Mouse (Mus musculus): ENCODE measurements around the gene Rfx7.
"Not testable (repeated sequence)": the region's sequence is repeated elsewhere in the genome, so short reads cannot be mapped to it uniquely, and the experiment has no call there.

Rfx7 gene

DNA sequence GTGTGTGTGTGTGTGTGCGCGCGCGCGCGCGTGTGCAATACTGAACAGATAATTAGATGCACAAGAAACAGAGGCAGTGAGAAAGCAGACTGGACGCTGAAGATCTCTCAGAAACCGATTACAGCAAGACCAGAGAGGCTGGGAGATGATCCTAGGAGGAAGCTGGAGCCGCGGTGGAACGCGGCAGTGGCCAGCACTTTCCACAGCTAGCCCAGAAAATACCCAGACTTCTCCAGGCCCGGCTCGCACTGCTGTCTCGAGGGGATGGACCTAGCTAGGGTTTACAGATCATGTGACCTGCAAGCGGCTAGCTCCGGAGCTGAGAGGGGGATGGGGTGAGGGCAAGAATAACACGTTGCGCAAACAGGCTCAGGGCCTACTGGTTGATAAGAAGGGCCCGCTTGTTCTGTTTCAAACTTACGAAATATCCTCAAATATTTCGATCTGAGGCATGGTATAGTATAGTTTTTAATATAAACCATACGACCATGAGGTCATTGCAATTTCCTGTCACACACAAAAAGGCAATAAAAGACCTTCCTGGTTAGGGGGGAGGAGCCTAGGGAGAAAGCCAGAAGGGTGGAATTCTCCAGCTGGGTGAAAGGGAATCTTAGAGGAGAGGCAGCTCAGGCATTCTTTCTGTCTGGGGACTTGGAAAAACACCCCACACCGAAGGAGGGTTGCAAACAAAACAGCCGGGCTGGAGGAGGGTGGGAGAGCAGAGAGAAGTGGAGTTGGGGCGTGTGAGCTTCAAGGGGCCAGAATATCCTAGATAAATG lies 108.0 kb downstream of the Rfx7 start:
- CTCF ChIA-PET, result interaction anchor here (0.7 kb wide), 1 partner anchor 303 kb away, joined by 3 read pairs; no protein-coding TSS in a partner anchor

DNA sequence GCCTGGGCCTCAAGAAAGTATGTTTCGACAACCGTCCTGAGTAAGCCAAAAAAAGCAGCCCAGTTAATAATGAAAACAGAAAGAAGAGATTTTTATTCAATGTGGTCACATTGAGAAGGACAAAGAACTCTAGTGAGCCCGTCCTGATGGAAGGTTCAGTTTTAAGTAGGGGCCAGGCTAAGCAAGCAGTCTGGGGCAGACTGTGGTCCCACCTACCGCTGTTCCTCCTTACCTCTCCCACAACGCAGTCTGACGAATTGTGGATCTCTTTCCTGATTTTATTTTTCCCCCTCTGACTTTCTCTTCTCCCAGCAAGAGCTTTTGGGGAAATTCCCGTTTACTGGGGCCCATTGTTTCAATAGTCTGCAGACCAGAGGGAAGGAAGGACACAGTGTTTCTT lies 108.6 kb downstream of the Rfx7 start:
- CTCF ChIA-PET, result interaction anchor here (0.7 kb wide), 1 partner anchor 304 kb away, joined by 3 read pairs; no protein-coding TSS in a partner anchor

DNA sequence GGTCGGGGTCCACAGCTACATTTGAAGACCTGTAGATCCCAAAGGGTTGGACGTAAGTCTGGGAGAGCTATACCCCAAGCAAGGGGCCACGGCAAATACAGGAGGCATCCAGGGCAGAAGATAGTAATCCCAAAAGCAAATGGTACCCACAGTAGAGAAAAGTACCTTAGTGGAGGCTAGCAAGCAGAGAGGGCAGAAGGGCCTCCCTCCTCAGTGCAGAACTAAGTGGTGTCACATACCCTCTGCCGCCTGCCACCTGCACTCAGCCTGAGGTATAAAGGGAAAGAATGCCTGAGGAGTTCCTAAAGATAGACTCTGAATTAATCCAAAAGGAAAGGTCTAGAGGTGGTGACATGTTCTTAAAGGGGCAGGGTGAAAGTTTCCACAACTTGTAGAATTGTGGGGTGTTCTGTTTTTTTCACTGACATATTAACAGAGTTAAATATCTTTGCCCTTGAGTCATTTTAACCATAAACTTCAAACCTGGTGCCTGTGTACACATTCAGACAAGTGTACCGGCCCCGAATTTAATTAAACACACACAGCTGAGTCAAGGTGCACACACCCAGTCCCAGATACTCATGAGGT lies 109.1 kb downstream of the Rfx7 start:
- CTCF ChIA-PET, result interaction anchor here (0.7 kb wide), 1 partner anchor 304 kb away, joined by 3 read pairs; no protein-coding TSS in a partner anchor

DNA sequence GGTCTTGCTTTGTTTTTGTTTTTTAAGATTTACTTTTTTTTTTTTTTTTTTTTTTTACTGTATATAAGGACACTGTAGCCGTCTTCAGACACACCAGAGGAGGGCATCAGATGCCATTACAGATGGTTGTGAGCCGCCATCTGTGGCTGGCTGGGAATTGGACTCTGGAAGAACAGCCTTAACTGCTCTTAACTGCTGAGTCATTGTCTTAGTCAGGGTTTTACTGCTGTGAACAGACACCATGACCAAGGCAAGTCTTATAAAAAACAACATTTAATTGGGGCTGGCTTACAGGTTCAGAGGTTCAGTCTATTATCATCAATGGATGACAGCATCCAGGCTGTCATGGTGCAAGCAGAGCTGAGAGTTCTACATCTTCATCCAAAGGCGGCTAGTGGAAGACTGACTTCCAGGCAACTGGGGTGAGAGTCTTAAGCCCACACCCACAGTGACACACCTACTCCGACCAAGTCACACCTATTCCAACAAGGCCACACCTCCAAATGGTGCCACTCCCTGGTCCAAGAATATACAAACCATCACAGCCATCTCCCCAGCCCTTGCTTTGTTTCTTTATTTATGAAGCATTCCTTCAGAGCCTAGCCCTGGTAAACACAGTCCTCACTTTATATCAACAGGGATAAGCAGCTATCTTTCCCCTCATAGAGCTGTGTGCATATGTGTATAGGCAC lies 110.9 kb downstream of the Rfx7 start:
- CTCF ChIA-PET, result not testable (repeated sequence)

DNA sequence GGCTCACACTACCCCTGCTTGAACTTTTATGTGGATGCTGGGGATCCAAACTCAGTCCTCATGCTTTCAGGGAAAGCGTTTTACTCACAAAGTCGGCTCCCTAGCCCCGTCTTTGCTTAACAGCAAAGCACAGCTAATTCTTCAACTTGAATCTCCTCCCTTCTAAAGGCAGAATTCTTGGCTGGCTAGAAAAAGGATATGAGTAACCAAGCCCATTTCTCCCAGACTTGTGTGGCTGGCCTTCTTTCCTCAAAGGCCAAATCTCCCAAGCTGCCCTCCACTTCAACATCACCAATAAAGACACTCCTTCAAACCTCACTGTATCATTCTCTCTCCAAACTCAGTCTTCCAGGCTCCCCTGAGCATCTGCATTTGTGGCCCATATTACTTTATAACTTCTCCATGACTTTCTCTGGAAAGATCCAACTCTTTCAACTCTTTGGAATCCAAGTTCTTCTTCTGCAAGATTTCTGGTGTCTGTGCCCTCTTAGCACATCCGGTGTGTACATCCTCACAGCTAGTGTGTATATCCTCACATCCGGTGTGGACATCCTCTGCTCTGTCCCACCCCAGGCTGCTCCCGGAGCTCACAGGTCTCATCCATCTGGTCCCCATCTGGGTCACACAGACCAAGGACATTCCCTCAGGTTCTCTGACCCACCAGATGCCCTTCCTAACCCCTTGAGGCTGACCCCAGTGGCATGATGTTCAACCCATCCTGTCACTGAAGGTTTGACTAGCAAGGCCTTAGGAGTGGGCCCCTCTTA lies 111.8 kb downstream of the Rfx7 start:
- CTCF ChIA-PET, result no interaction called here

DNA sequence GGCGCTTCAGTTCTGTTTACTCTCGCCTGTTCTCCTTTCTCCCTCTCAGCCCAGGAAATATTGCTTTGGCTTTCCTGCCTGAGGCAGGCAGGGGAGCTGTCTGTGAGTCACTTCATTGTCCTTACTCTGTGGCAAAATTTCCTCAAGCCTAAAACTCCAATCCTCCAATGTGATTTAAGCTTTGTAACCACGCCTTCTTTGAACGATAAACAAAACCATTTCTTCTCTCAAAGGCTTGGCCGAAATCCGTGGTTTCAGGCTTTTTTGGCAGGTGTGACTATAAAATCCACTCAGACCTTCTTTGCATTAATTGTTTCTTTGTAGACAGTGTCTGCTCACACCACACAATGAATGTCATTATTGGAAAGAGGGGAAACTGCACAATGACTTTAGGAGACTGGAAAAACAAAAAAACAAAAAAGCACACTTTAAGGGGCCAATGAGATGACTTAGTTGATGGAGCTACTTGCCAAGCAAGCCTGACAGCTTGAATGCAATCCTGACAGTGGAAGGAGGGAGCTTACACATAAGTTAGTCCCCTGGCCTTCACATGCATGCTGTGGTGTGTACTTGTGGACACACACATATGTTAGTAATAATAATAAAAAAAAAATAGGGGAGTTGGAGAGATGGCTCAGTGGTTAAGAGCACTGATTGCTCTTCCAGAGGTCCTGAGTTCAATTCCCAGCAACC lies 112.5 kb downstream of the Rfx7 start:
- CTCF ChIA-PET, result interaction anchor here (0.7 kb wide), 1 partner anchor 50 kb away, joined by 7 read pairs; no protein-coding TSS in a partner anchor

DNA sequence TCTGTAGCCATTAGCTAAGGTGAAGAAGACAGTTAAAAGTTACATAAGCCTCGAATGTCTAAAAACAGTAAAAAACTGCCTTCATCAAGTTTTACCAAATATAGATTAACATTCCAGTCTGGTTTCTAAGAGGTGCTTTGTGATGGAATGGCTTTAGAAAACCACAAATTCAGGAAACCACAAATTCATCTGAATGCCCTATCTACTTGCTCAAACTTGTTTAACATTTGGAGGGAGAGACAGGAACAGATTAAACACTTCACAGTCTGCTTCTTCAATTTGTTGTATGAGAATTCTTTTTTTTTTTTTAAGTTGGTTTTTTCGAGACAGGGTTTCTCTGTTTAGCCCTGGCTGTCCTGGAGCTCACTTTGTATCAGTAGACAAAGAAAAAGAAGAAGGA lies 117.7 kb downstream of the Rfx7 start:
- CTCF ChIA-PET, result no interaction called here

DNA sequence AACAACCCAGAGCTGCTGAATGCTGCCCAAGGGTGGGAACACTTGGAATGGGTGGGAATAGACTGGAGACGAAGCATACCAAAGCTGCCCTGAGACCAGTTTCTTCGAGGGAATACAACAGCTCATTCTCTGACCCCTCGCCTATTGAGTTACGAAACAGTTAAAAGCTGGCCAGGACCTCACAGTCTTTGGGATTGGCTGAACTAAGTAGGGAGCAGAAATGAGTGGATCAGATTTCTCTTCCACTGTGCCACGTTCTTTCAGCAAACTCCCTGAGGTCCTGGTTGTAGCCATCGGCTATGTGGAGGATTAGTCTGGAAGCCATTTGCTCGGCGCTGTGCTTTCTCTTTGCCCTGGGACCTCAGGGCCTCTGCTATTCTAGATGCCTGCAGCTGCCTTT lies 120.9 kb downstream of the Rfx7 start:
- CTCF ChIA-PET, result no interaction called here

DNA sequence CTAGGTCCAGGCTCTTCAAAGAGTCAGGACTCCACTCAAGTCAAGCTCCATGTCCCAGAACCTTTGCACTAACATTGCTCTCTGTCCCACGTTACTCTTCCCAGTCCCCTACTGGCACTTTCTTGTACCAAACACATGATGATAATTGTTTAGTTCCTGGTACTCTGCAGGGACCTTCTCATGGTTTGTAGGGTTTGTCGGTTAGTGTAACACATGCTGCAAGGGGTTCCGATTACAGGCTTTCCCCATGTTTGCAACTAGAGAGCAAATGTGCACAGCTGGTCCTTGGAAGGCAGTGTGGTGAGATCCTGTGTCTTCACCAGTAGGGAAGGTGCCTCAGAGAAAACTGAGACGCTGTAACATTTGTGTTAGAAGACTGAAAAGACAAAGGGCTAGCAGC lies 121.5 kb downstream of the Rfx7 start:
- CTCF ChIA-PET, result interaction anchor here (0.7 kb wide), 1 partner anchor 159 kb away, joined by 3 read pairs; no protein-coding TSS in a partner anchor

DNA sequence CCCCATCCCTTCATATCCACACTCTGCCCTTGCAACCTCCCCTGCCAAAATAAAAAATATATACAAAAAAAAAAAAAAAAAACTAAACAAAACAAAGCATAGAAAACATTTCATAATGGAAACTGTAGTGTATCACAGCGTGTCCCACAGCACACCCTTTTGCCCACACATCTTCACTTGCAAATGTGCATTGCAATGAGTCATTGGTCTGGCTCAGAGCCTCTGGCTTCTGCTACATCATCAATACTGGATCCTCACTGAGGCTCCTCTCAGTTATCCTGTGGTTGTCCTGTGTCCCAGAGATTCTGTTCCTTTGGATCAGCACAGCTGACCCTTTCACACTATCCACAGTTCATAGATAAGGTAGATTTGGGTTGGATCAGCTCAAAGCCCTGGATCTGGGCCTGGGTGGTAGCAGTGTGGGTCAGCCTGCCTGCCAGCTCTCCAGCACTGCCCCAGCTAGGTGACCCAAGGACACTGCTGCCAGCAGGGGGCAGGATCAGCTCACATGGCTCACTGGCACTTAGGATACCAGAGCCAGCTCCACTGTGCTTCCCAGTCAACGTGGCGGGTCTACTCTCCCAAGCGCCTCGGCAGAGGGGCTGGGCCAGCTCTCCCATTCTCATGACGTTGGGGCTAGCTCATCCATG lies 122.7 kb downstream of the Rfx7 start:
- CTCF ChIA-PET, result interaction anchor here (0.8 to 1.0 kb wide), 2 partner anchors 15 to 19 kb away, joined by 3 to 6 read pairs; no protein-coding TSS in a partner anchor

DNA sequence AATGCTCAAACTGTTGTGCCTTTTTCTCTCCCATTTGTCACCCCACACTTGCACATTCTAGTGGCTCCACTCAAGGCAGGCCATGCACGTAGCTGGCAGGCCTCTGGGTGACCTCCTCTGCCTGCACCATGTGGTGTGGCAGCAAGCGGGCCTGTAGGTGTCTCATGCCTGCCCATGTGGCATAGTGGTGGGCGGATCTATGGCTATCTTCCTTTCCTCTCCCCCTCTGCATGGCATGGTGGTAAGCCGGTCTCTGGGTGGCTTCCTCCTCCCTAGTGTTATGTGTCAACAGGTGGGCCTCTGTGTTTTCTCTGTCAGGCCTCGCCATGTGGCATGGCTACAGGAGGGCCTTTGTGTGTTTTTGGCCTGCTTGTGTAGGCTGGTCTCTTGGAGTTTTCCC lies 123.6 kb downstream of the Rfx7 start:
- CTCF ChIA-PET, result interaction anchor here (1.3 kb wide), 1 partner anchor 20 kb away, joined by 4 read pairs; no protein-coding TSS in a partner anchor

DNA sequence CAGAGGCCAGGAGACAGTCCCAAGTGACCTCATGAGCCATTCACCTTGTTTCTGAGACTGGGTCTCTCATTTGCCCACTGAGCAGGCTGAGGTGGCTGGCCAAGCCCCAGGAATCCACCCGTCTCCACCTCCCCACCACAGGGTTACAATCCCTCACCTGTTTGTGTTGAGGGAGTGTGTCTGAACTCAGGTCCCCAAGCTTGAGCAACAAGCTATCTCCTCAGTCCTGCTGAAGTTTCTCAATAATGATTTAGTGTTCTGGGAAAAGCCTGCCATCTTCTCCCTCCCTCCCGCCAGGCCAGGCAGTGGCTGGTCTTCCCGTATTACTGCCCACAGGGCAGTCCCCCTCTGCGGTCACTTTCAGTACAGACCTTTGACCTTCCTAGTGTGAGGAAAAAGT lies 124.5 kb downstream of the Rfx7 start:
- CTCF ChIA-PET, result interaction anchor here (1.1 to 1.3 kb wide), 2 partner anchors 19 to 209 kb away, joined by 4 read pairs; no protein-coding TSS in a partner anchor

DNA sequence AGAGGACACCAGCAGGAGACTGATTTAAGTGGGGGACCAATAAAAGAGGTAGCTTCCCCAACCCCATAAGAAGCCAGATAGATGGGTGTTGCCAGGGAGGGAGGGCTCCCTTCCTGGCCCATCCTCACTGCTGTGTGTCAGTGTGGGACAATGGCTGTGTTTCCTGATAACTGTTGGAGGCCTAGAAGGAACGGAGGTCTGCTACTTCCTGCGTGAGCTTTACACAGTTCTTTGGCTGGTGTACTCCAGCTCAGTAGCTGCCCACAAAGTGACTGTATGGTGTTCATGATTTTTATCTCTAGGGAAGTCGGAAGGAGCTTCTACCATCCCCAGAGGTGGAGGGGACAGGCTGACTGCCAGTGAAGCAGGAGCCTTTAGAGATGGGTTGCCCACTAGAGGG lies 124.9 kb downstream of the Rfx7 start:
- CTCF ChIA-PET, result interaction anchor here (1.1 to 1.3 kb wide), 2 partner anchors 19 to 209 kb away, joined by 4 read pairs; no protein-coding TSS in a partner anchor

DNA sequence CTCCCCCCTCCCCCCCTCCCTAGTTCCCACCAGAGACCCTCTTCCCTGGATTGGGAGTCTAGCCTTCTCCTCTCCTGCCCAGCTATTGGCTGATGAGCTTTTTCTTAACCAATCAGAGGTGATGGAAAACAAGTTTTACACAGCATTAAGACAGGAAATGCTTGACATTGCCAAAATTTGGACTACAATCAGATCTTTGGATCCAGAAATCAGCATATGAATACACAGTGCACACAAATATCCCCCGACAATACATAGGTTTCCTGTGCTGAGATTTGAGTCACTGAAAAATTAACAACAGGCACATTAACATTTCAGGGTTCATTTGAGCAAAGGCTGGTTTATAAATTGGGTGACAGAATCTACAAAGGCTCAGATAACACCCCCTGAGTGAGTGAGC lies 125.7 kb downstream of the Rfx7 start:
- CTCF ChIA-PET, result no interaction called here

DNA sequence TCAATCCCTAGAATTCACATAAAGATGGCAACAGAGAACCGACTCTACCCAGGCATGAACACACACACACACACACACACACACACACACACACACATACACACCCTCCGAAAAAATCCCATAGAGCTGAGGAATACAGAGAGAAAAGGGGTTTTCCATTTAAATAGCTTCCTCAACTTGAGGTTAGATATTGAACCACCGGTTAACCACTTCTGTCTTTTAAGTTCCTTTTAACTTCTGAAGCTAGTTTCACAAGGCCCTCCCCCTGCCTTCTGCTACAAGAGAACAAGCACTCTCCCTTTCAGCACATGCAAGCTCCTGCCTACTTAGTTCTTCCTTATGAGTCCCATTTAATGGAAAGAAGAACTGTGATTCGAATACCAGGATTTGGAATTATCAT lies 128.1 kb downstream of the Rfx7 start:
- CTCF ChIA-PET, result interaction anchor here (1.0 to 1.8 kb wide), 2 partner anchors 11 to 48 kb away, joined by 3 to 6 read pairs; no protein-coding TSS in a partner anchor

DNA sequence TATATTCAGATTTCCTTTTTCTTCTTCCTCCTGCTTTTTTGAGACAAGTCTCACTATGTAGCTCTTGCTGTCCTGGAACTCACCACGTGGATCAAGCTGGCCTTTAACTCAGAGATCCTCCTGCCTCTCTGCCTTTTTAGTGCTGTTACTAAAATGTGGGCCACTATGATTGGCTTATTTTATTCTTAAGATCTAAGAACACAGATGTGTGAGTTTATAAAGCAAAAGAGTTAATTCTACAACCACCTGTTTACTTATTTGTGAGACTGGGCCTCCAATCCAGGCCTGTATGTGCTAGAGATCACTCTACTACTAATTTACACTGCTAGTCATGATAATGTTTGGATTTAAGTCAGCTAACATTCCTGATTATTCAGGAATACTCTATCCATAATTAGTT lies 128.9 kb downstream of the Rfx7 start:
- CTCF ChIA-PET, result interaction anchor here (1.8 kb wide), 1 partner anchor 10 kb away, joined by 6 read pairs; no protein-coding TSS in a partner anchor

DNA sequence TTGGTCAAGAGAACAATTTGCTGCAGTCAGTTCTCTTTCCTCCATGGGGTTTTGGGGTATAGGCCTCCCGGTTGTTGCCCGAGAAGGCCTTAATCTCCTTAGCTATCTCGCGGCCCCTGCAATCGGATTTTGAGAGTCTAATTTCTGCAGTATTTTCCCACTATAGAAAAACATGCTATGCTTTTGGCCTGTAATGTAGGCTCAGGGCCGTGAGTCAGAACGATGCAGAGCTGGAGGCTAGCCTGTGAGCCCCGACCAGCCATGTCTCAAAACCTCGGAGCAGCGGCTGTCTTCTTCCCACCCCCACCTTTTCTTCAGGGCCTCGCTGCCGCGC lies 129.5 kb downstream of the Rfx7 start:
- CTCF ChIA-PET, result interaction anchor here (1.8 kb wide), 1 partner anchor 9 kb away, joined by 6 read pairs; no protein-coding TSS in a partner anchor

DNA sequence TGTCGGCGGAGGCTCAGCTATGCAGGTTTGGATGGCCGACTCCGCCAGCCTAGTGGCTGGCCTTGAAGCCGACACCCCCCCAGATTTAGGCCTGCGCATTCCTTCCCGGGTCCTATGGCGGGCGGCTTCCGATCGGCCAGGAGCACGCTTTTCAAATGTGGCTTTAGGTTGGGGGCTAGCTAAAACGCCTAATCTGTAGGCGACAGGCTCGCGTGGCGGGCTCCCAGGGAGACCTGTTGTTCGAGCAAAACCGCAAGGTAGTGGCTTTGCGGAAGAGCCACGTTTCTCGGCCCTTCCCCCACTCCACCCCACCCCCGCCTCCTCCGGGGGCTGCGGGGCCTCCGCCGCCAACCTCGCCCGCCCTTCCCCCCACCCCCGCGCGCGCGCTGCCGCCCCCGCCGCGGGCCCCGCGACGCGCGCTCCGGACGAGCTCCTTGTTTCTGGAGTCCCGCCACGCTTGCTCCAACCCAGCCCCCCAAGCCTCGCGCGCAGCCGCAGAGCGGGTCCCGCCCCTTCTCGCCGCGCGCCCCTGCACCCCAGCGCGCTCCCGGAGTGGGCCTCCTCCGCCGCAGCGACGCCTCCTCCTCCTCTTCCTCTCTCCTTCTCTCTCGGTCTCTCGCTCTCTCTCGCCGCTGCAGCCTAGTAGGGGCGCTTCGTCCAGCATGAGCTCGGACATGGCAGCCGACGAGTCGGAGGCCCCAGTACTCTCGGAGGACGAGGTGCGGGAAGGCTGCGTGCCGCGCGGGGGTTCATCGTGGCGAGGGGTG lies 130.0 kb downstream of the Rfx7 start, which contains the start of gene Nedd4:
Gene Nedd4, plus strand, starts transcription at position 452 of the 767 bp plus-strand sequence.
- CTCF ChIA-PET, result interaction anchor here (0.6 to 1.8 kb wide), 2 partner anchors 9 to 19 kb away, joined by 3 to 6 read pairs; no protein-coding TSS in a partner anchor
